Mouse (Mus musculus) bone marrow, adult 2 months (tissue): ENCODE results near the gene Plpp3. TPM values are rescaled to one million over a fixed set of nuclear protein-coding genes. Genes with fewer than 3 reads are reported as not detected.
A peak's percentile ranks its signal among the peaks of the same experiment; 100 is the strongest.

Experiments
- H3K27ac ChIP-seq: fragments of 200-500 bp; 2 replicates; pipeline ENCODE4 v1.5.1; 2012; ENCODE audit warnings: low read depth, mild to moderate bottlenecking, control low read depth, inconsistent platforms, low read length; ENCODE audit not compliant: control insufficient read depth, poor library complexity, insufficient read depth
- H3K4me1 ChIP-seq: fragments of 200-500 bp; 2 replicates; pipeline ENCODE4 v1.6.1; 2011; ENCODE audit warnings: low read length; ENCODE audit not compliant: control insufficient read depth, insufficient read depth
- H3K4me3 ChIP-seq: fragments of 200-500 bp; replicated peaks from 2 replicates; pipeline ENCODE3; 2011; ENCODE audit warnings: mild to moderate bottlenecking, low read depth, low read length, control low read depth; ENCODE audit not compliant: control insufficient read depth
- CTCF ChIP-seq: fragments of 200-500 bp; IDR thresholded peaks from 2 replicates; pipeline ENCODE4 v1.5.1; 2011; ENCODE audit warnings: low read length, control low read depth; ENCODE audit not compliant: control insufficient read depth, insufficient read depth
- POLR2A ChIP-seq: fragments of 200-500 bp; IDR thresholded peaks from 2 replicates; pipeline ENCODE4 v1.6.1; 2011; ENCODE audit warnings: low read depth, mild to moderate bottlenecking, control low read depth, low read length, borderline replicate concordance; ENCODE audit not compliant: control insufficient read depth
- WGBS: fragments of 180-500 bp; shearing (Covaris S2); methylation state at CpG from one replicate; pipeline ENCODE4 v1.1.7; 2018; 5-methylcytosine and 5-hydroxymethylcytosine counted together
- polyA plus RNA-seq: library from polyadenylated mRNA; stranded (reverse); fragments of >200 nt; gene quantifications from 2 replicates; pipeline ENCODE4 v1.2.4, GENCODE M21; 2011; ENCODE audit warnings: low replicate concordance; ENCODE audit not compliant: missing spikeins, insufficient read depth, insufficient read length

Plpp3 gene
- polyA plus RNA-seq, 1 experiment: 7.9 TPM

DNA sequence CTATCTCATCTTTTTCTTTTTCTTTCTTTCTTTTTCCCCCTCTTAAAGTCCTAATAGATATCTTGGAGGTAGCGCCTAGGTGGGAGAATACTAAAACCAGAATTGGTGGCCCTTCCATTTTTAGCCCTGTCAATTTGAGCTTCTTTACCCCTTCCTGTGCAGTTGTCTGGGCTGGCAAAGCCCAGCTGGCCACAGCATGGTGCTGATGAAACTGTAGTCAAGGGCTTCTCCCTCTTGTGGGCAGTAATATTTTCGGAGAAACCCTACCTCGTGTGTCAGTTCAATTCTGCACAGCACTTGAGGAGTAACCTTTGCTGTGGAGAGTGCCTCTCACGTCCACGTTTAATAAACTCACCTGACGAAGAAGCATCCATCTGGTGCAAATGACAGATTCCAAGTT, 4.9 kb downstream of the Plpp3 start:
- 54% methylated on average over 6 of the region's 6 CpGs for WGBS
- H3K4me3 ChIP-seq: no peak overlapping the region
- no peaks in the 10 kb centered on the region; the same call in 1 of the 2 replicates for H3K4me1 ChIP-seq
- no peak overlapping the region for H3K27ac ChIP-seq
- TF ChIP-seq POLR2A: no peak
- TF ChIP-seq CTCF: no peak

- TF ChIP-seq CTCF (no peak), POLR2A (no peak)
- WGBS: 7% methylated on average over 2 of the region's 2 CpGs
- Histone ChIP-seq H3K4me3 (no peak overlapping the region), H3K27ac (no peak overlapping the region), H3K4me1 (no peaks in the 10 kb centered on the region; the same call in 1 of the 2 replicates)
Observed at GRCm38 (mm10) chr4:105162676-105163075, 5.5 kb downstream of the Plpp3 start.

DNA sequence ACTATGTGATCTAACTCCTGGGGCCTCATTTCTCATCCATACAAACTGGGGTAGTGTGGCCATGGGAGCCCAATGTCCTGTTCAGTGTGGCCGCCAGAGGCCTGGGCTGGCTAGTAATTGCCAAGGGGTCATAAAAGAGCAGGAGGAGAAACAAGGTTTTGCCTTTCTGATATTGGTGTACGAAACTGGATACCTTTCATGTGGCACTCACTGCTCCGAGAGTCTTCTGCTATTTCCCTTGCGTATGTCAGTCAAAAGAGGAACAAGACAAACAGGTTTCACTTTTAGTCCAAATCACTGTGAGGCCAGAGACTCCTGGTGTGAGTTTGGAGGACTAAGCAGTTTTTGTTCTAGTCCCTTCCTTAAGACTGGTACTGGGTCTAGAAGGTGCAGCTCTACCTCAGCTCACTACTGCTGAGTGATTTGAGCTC, 6.8 kb downstream of the Plpp3 start:
- TF ChIP-seq POLR2A: no peak
- TF ChIP-seq CTCF: no peak
- H3K27ac ChIP-seq: peak overlapping the region; percentile 33
- H3K4me1 ChIP-seq: peaks cover 1% of the 10 kb centered on the region
- WGBS: 22% methylated on average over 4 of the region's 4 CpGs
- H3K4me3 ChIP-seq: no peak overlapping the region

- 91% methylated on average over 6 of the region's 6 CpGs for WGBS
- Histone ChIP-seq H3K27ac (no peak overlapping the region), H3K4me3 (no peak overlapping the region), H3K4me1 (peaks cover 1% of the 10 kb centered on the region)
- no peak for TF ChIP-seq CTCF
Observed at GRCm38 (mm10) chr4:105164952-105165351, 7.8 kb downstream of the Plpp3 start.

GRCm38 (mm10) chr4:105169093-105169571, 12.0 kb downstream of the Plpp3 start:
- Histone ChIP-seq H3K4me1 (peaks cover 1% of the 10 kb centered on the region), H3K4me3 (no peak overlapping the region), H3K27ac (no peak overlapping the region)
- TF ChIP-seq CTCF (no peak), POLR2A (no peak)
- WGBS: 14% methylated on average over 7 of the region's 7 CpGs

- no peak overlapping the region for H3K27ac ChIP-seq
- no peak for TF ChIP-seq CTCF
- no peak overlapping the region for H3K4me3 ChIP-seq
- 83% methylated on average over 16 of the region's 16 CpGs for WGBS
- H3K4me1 ChIP-seq: peaks cover 1% of the 10 kb centered on the region
Observed at GRCm38 (mm10) chr4:105169826-105170810, 13.0 kb downstream of the Plpp3 start.

GRCm38 (mm10) chr4:105170811-105171401, 13.8 kb downstream of the Plpp3 start:
- peaks cover 1% of the 10 kb centered on the region for H3K4me1 ChIP-seq
- TF ChIP-seq CTCF (no peak), POLR2A (no peak)

GRCm38 (mm10) chr4:105171432-105171831, 14.3 kb downstream of the Plpp3 start:
- Histone ChIP-seq H3K4me3 (no peak overlapping the region), H3K27ac (no peak overlapping the region), H3K4me1 (peaks cover 1% of the 10 kb centered on the region)
- TF ChIP-seq POLR2A: no peak
- TF ChIP-seq CTCF: no peak
- WGBS: 49% methylated on average over 3 of the region's 3 CpGs

More at GRCm38 (mm10) chr4:105170811-105171401, 13.8 kb downstream of the Plpp3 start:
- H3K4me3 ChIP-seq: no peak overlapping the region
- 70% methylated on average over 9 of the region's 9 CpGs for WGBS
- H3K27ac ChIP-seq: no peak overlapping the region
